Mouse (Mus musculus) gastrocnemius, adult 18-20 months (tissue): ENCODE results near the gene Tpm3. TPM values are rescaled to one million over a fixed set of nuclear protein-coding genes. Genes with fewer than 3 reads are reported as not detected.

ENCODE experiments used
- DNase-seq: peaks from one replicate; pipeline ENCODE4 v3.0.0; 2021; ENCODE audit warnings: low spot score
- microRNA-seq: library from miRNA; unstranded; fragments of <30 nt; microRNA quantifications from one replicate; pipeline ENCODE4 v1.2.0, GENCODE M21; 2021
- total RNA-seq, 2 experiments: library from RNA; stranded (reverse); gene quantifications; 2 replicates each; pipeline ENCODE4 v1.2.3; 2021

Gene Tpm3
- total RNA-seq, 2 experiments from 2014 or later, result 579 to 626 TPM

- no peak for DNase-seq
Measured at GRCm38 (mm10) chr3:90134483-90134882, 62.0 kb downstream of the Tpm3 start.

- no peak for DNase-seq
Measured at GRCm38 (mm10) chr3:90134993-90135392, 62.5 kb downstream of the Tpm3 start.

- DNase-seq, result no peak
Measured at GRCm38 (mm10) chr3:90136660-90137059, 64.2 kb downstream of the Tpm3 start.

GRCm38 (mm10) chr3:90137606-90138005 lies 65.2 kb downstream of the Tpm3 start:
- DNase-seq, result no peak

GRCm38 (mm10) chr3:90139962-90140361 lies 67.5 kb downstream of the Tpm3 start:
- no peak for DNase-seq

- DNase-seq, result no peak
Measured at GRCm38 (mm10) chr3:90145461-90145860, 73.0 kb downstream of the Tpm3 start.

GRCm38 (mm10) chr3:90146651-90147050 lies 74.2 kb downstream of the Tpm3 start:
- DNase-seq, result no peak

Small RNA genes lying within 50 kb of the gene (microRNA-seq; reads per million reads assigned to microRNA genes)
- 26.6 reads per million, percentile 40 among the genes with 10 or more reads in this experiment for gene Mir190b

Other genes with a start within 250 kb of the Tpm3 start
- gene She, start 241.3 kb upstream of the Tpm3 start, total RNA-seq, result 1 to 10 TPM; 2.8 to 4.8 TPM
- 1 to 10 TPM; 3.1 to 7.2 TPM for gene Il6ra, start 159.5 kb upstream of the Tpm3 start, total RNA-seq
- 1 to 10 TPM; 5.2 to 5.5 TPM for gene Atp8b2, start 109.1 kb upstream of the Tpm3 start, total RNA-seq
- gene Hax1, start 73.9 kb upstream of the Tpm3 start, total RNA-seq, result 10 to 100 TPM; 47.8 to 58.0 TPM
- gene 4933434E20Rik, start 21.0 kb upstream of the Tpm3 start, total RNA-seq, result 10 to 100 TPM; 91.6 to 99.3 TPM
- gene Ubap2l, start 20.0 kb upstream of the Tpm3 start, total RNA-seq, result 10 to 100 TPM; 93.9 to 95.4 TPM
- under 1 TPM in 1 of 2 experiments, not detected in 1; 0.05 TPM for gene Nup210l, start 31.5 kb downstream of the Tpm3 start, total RNA-seq
- gene Rps27, start 141.0 kb downstream of the Tpm3 start, total RNA-seq, result 1,000 to 10,000 TPM; 1,075 to 1,237 TPM
- gene Rab13, start 141.0 kb downstream of the Tpm3 start, total RNA-seq, result 1 to 10 TPM; 6.1 to 9.6 TPM
- gene Jtb, start 158.9 kb downstream of the Tpm3 start, total RNA-seq, result 10 to 100 TPM; 73.7 to 75.0 TPM
- not detected for gene Creb3l4, start 170.9 kb downstream of the Tpm3 start, total RNA-seq
- gene Slc39a1, start 175.5 kb downstream of the Tpm3 start, total RNA-seq, result 10 to 100 TPM; 38.9 to 40.7 TPM
- gene Crtc2, start 181.5 kb downstream of the Tpm3 start, total RNA-seq, result 10 to 100 TPM; 13.7 to 16.2 TPM
- gene Dennd4b, start 192.5 kb downstream of the Tpm3 start, total RNA-seq, result 10 to 100 TPM; 81.1 to 81.6 TPM
- 10 to 100 TPM; 58.3 to 59.4 TPM for gene Gatad2b, start 220.5 kb downstream of the Tpm3 start, total RNA-seq